Mouse (Mus musculus): ENCODE measurements around the gene Eif3a.

DNA sequence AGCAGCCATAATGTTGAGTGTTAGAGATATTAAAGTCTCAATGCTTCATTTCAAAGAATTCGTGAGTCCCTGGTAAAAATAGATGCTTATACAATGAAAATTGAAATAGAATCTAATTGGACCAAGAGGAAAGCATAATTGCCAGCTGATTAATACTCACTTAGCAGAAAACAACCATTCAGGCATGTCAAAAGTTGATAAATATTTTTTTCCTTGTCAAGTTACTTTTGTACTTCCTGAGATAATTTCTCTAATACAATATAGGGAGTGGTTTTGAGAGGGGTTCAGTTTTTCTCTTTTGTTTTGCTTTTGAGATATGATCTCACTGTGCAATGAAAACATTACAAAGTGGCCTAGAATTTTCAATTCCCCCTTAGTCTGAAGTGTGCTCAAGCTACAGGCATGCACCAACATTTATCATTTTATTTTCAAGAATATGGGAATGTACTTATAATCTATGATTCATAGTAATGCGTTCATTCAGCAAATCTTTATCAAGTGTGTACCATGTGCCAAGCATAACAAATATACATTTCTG is 2.8 kb upstream of the Eif3a start:
- TF ChIP-seq MYOG (IDR thresholded peaks at IDR 0.05; ENCODE audit: control insufficient read depth, extremely low read depth, insufficient read length) (no peak), CTCF (IDR thresholded peaks at IDR 0.05; ENCODE audit: control insufficient read depth, insufficient read depth, insufficient read length) (no peak)
